Mouse (Mus musculus) megakaryocyte, embryonic 14.5 days (primary cell): ENCODE results near the gene Mtmr6.

Experiments
- FLI1 ChIP-seq: IDR thresholded peaks from 2 replicates; pipeline ENCODE4 v1.6.1; 2012; ENCODE audit warnings: low read length, inconsistent platforms, mixed read lengths
- GATA1 ChIP-seq: IDR thresholded peaks from 3 replicates; pipeline ENCODE4 v1.6.1; 2012; ENCODE audit warnings: mixed read lengths, low read length, inconsistent platforms, borderline replicate concordance

GRCm38 (mm10) chr14:60238551-60238950, 26.5 kb upstream of the Mtmr6 start:
- TF ChIP-seq GATA1 (no peak), FLI1 (no peak)
